Mouse (Mus musculus) heart, adult 2 months (tissue): Measurements from ENCODE around the gene Nfkbie.

Source experiments
- CTCF ChIP-seq: fragments of 200-600 bp; IDR thresholded peaks from 2 replicates; pipeline ENCODE4 v1.8.1; 2022; ENCODE audit warnings: antibody characterized with exemption, mild to moderate bottlenecking, moderate library complexity
- EP300 ChIP-seq: fragments of 200-500 bp; IDR thresholded peaks from 2 replicates; pipeline ENCODE4 v1.6.1; 2011; ENCODE audit warnings: low read depth, low read length, control low read depth; ENCODE audit not compliant: insufficient read depth
- POLR2A ChIP-seq: fragments of 200-500 bp; IDR thresholded peaks from 2 replicates; pipeline ENCODE4 v1.6.1; 2011; ENCODE audit warnings: mild to moderate bottlenecking, low read depth, low read length, control low read depth; ENCODE audit not compliant: insufficient read depth

DNA sequence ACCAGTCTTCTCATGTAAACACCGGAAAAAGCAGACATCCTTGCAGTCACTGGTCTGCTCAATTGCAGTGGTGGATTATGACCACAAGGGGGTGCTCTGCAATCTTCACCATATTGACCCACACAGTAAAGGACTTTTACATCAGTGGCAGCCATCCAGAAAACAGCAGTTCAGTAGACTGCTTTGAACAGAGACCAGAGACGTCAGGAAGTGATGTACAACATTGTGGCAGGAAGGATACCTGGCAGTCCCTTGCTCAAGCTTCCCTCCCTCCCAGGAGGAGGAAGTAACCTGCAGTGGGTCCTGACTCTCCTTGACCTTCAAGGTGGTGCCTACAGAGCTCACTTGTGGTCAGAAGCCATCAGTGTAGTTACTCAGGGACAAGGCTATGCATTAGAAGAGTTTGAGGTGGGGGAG lies 26.1 kb downstream of the Nfkbie start:
- TF ChIP-seq CTCF (peak; percentile 98), POLR2A (no peak), EP300 (0 out of 2 replicates have a peak, but pooled peaks have one; percentile 5)
